Mouse (Mus musculus) G1E-ER4 (cell line): Measurements from ENCODE around the gene Ccdc63. TPM values are rescaled to one million over a fixed set of nuclear protein-coding genes. Genes with fewer than 3 reads are reported as not detected.

Source experiments
- GATA1 ChIP-seq: IDR thresholded peaks from one replicate; pipeline ENCODE4 v1.8.0; 2012; ENCODE audit warnings: low read length, inconsistent platforms
- polyA plus RNA-seq: library from polyadenylated mRNA; stranded (reverse); fragments of >175 nt; gene quantifications from 2 replicates; pipeline ENCODE4 v1.2.3, GENCODE M21; 2012

Gene Ccdc63
- polyA plus RNA-seq, 1 experiment = not detected

DNA sequence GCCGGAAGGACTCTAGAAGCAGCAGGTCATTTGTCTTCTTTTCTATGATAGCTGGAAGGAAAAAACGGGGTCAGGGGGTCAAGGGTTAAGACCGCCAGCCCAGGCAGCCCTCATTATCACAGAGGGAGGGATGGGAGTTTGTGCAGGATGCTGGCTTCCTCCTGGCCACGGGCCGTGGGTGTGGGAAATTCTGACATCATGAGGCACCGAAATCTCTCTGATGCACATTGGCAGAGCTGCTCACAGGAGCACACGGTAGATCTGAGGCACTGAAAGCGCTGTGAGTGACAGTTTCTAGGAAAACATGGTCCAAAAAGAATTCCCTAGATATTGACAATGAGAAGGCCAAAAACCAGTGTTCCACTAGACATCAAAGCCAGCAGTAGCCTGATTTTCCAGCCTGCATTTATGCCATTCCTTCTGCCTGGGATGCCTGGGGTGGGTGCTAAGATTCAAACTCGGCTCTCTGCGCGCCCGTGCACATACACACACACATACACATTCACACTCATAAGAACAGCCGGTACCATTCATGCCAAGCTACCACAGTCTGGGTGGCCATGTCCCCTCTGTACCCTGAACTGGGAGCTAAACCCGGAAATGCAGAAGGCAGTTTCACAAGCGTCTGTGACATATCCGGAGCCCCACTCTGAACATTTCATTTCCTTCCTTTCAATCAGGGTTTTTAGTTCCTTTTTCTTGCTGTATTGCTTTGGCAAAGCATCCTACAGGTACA is 31.1 kb downstream of the Ccdc63 start:
- no peak for TF ChIP-seq GATA1

DNA sequence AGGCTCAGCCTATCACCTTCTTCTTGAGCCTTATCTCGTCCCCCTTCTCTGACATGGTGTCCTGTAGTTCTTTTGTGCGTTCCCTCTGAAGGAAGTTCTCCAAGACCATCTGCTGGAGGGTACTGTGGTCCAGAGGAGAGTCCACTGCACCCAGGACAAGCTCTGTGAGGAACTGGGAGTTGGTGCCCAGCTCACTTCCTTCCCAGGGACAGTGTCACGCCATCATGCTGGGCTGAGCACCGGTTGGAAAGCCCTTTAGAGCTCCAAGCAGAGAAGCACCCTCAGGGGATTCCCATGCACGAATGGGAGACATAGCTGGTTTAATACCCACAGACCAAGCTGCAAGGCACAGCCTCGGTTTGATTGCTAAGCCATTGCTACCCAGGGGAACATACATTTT is 32.5 kb downstream of the Ccdc63 start:
- TF ChIP-seq GATA1 = no peak

DNA sequence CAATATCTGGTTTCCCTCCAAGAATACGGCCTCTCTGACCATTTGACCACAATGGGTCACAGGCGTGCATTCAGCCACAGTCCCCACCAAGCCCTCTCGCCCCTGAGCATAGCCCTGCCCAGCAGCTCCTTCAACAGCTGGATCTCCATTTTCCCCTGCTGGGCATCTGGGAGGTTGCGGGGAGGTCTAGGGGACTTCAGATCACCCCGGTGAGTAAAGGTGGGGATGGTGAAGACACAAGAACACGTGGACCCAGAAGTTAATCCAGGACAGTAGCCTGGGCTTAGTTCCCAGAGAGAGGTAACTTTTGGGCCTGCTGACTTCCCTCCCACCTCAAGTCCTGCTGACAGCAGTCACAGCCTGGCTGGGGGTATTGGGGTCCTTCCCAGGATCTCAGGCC is 34.4 kb downstream of the Ccdc63 start:
- TF ChIP-seq GATA1 = no peak

DNA sequence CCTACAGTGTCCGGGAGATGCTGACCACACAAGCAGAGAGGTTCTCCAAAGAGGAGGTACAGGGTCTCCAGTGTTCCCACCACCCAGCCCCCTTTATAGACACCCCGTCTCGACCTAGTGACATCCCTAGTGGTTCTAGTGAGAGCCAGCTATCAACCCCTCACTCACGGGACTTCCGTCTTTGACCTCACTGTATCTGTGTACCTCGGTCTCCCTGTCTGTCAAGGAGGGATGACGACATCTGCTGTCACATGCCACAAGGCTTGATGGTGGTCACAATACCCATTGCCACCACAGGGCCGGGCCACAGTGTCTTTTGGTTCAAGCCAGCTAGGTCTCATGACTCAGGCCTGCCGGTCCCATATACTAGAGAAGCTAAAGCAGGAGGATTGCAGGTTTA is 35.6 kb downstream of the Ccdc63 start:
- no peak for TF ChIP-seq GATA1

DNA sequence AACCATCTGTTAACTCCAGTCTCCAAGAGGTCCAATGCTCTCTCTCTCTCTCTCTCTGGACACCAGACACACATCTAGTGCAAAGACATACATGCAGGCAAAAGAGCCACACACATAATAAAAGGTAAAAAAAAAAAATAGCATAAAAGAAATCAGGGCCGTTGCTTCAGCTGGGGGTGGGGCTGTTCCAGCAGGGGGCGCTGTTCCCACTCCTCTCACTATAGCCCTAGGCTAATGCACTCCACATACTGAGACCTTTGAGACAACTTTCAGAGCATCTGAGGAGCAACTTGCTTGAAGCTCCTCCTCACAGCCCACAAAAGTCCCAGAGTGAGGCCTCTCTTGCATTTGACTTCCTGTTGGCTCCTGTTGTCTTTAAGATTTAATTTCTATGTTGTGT is 36.4 kb downstream of the Ccdc63 start:
- TF ChIP-seq GATA1 = no peak

DNA sequence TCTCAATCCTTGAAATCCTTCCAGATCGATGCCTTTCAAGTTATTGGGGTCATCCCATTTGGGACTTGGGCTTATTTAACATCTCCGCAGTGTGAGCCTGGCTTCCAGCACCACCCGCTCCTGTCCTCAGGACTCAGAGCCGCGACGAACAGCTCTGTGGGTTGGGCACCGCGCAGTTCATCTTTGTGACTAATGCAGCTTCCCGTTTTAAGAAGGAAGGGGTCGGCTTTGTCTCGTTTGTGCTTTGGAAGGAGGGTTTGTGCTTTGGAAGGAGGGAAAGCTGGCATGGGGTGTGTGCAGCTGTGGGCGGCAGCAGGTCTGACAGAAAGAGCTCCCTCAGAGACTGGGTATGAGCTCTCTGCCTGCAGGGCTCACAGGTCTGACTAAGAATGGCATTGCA is 37.5 kb downstream of the Ccdc63 start:
- TF ChIP-seq GATA1 = no peak

DNA sequence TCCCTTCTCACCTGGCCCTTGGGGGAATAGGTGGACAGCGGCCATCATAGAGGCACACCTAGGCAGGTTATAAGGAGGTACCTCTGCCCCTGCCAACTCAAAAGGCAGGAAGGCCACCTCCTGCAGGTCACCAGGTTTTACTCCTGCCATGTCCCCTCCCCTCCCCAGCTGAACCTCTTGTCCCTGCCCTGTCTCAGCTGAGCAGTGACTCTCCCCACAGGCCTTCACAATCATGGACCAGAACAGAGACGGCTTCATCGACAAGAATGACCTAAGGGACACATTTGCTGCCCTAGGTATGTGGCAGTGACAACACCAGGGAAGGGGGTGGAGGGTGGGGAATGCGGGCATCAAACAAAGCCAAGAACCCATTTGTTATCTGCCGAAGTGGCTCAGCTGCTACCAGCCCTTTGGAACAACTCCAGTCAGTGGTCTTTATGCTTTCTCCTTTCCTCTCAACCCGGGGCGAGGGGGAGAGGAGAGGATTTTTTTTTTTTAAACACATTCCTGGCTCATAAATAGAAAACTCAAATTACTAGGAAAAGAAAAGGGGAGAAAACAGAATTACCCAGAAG is 38.1 kb downstream of the Ccdc63 start:
- no peak for TF ChIP-seq GATA1

DNA sequence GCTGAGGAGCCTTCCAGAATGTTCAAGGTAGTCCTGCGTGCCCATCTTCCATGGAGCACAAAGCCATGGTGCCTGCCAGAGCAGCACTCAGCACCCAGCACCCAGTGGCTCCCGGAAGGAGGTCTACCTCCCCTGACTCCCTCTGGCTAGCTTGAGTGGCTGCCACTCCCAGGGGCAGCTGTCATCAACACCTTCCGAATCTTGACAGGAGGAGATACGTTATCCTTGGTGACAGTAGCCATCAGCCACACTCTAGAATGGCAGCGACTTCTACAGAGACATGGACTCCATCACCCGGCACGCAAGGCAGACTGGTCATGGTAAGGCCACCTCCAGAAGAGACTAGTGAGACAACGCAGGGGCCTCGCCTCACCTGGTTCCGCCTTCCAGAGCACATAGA is 46.2 kb downstream of the Ccdc63 start:
- no peak for TF ChIP-seq GATA1

DNA sequence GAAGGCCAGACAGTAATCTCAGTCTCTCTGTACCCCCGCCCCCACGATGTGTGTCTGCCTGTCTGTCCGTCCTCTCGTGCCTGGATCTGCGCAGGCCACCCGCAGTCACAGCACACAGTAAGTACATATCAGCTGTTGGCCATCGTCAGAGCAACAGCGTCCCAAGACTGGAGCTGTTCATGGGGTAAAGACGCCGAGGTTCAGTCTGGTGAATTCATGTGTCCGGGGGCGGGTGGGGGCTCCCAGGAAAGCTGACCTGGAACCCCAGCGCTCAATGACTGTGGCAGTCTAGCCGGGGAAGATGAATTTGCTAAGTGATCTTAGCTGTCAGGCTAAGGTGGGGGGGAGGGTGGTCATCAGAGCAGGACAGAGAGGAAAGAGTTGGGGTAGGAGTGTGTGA is 46.9 kb downstream of the Ccdc63 start:
- TF ChIP-seq GATA1 = no peak

DNA sequence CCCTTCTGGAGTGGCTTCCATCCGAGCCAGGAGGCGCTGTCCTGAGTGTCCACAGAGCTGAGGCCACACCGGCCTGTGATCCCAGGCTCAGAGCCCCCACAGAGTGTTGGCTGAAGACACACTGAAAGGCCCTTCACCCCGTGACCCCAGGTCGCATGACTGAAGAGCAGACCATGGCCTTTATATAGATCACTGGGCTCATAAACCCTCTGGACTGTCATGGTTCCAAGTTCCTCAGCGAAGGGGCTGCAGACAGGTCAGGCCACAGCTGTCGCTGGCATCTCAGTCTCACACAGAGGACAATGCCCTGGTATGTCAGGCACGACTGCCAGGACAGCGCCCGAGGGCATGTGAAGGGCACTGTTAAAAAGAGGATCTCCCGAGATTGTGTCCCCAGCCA is 47.8 kb downstream of the Ccdc63 start:
- TF ChIP-seq GATA1 = no peak

DNA sequence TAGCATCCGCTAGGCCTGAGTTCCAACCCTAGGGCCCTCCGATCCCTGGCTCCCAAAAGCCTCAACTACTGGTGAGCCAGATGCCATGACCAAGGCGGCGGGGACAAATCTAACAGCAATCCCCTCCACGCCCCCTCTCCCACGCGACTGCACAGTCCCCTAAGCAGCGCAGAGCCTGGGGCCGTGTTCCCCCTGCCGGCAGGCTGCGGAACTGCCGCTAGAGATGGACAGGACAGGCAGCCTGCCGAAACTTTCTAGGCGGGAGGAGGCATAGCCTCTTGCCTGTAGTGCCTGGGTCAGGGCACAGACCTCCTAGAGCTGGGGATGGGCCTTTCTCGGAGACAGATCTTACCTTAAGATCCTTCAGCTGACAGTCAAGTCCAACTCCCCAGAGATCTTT is 49.6 kb downstream of the Ccdc63 start:
- no peak for TF ChIP-seq GATA1

DNA sequence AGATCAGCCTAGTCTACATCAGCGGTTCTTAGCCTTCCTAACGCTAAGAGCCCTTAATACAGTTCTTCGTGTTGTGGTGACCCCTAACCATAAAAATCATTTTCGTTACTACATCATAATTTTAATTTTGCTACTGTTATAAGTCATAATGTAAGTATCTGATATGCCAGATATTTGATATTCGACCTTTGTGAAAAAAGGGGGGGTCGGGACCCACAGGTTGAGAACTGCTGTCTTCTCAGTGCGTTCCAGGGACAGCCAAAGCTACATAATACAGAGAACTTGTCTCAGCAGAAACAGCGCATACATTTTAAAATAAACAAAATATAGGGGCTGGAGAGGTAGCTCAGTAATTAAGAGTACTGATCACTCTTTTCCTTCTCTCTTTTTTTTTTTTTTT is 51.0 kb downstream of the Ccdc63 start:
- no peak for TF ChIP-seq GATA1

DNA sequence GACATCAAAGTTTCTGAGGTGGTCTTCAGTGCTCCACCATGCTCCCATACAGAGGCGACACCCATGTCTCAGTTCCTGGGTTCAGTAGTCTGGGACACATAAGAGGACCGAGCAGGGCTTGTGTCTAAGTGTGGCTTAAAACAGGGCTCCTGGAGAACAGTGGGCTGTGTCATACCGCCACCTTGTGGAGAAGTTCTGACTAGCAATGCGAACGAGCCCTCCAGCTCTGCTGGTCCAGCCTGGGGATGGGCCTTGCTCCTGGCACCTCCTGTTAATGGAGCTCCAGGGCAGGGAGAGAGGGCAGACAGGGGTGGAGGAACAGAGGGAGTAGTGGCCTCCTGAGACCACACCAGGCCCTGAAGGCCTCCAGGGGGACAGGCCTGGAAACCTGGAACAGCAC is 51.7 kb downstream of the Ccdc63 start:
- no peak for TF ChIP-seq GATA1

DNA sequence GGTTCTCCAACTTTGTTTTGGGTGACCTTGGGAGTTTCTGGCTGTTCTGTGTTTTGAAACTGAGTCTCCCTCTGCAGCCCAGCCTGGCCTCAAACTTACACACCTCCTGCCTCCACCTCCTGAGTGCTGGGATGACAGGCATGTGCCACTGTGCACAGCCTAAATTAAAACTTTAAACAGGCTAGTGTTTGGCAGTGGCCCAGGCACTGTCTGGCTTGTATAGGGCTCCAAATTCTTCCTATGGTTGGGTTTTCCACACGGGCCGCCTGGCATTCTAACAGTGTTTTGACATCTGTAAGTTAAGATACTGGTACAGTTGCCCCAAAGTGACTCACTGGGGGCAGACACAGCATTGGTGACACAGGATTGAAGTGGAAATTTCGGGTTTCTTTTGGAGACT is 54.5 kb downstream of the Ccdc63 start:
- TF ChIP-seq GATA1 = no peak

DNA sequence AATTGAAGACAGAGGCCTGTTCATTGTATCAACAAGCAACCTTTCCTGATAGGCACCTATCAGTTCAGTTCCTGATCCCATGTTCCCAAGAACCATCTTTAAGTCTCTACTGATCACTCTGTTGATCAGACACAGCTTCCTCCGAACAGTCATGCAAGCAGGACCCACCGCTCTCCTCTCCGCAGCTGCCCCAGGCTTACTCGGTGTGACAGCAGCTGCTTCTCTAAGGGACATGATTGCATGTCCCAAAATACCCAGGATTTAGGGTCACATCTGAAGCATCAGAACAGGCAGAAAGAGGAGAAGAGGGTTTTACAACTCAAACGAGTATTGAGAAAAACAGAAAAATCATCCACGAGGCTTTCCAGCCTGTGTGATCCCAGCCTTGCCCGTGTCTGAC is 55.3 kb downstream of the Ccdc63 start:
- TF ChIP-seq GATA1 = no peak

DNA sequence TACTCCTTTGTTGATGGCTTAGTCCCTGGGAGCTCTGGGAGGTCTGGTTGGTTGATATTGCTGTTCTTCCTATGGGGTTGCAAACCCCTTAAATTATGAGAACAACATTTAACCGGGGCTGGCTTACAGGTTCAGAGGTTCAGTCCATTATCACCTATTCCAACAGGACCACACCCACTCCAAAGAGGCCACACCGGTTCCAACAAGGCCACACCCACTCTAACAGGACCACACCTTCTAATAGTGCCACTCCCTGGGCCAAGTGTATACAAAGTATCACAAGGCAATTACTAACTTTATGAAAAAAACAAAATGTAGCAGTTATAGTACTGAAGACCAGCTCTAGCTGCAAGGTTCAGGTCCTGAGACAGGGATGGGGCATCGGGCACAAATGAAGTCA is 56.2 kb downstream of the Ccdc63 start:
- TF ChIP-seq GATA1 = no peak

DNA sequence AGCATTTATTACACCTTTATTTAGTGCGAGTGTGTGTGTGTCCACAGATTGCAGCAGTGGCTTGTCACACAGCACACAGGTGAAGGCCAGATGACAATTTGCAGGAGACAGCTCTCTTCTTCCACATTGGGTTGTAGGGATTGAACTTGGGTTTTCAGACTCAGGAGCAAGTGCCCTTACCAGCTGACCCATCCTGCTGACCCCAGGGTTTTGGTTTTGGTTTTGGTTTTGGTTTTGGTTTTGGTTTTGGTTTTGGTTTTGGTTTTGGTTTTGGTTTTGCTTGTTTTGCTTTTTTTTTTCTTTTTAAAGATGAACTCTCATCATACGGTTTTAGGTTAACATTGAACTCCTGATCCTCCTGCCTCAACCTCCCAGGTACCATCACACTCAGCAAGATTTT is 57.3 kb downstream of the Ccdc63 start:
- TF ChIP-seq GATA1 = no peak

DNA sequence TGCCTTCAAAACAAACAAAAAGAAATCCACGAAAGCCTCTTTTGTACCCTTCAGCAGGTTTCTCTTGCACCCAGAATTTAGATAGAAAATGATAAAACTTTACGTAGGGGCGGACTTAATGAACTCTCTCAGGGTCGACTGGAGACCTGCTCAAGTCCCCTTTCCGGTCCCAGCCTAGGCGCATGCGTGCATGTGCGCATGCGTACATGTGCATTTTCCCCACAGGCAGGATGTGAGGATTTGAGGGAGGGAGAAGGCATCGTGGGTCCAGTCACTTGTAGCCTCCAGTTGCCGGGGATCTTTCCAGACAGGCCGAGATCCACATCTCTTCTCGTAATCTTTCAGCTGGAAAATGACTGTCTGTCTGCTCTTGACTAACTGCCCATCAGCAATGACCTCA is 59.2 kb downstream of the Ccdc63 start:
- TF ChIP-seq GATA1 = no peak
